Mouse (Mus musculus) adrenal gland, postnatal 36 days (tissue): ENCODE results near the gene Rpusd4. TPM values are rescaled to one million over a fixed set of nuclear protein-coding genes. Genes with fewer than 3 reads are reported as not detected.

Experiments used
- total RNA-seq, 2 experiments: library from RNA; stranded (reverse); gene quantifications; 2 replicates each; pipeline ENCODE4 v1.2.3; 2021

The Rpusd4 gene
- total RNA-seq, 2 experiments from 2014 or later, result 17.7 to 19.0 TPM

Other genes with a start within 250 kb of the Rpusd4 start
- 10 to 100 TPM; 28.6 to 48.4 TPM for gene St3gal4, start 148.6 kb upstream of the Rpusd4 start, total RNA-seq
- gene Dcps, start 91.8 kb upstream of the Rpusd4 start, total RNA-seq, result 10 to 100 TPM; 20.0 to 29.3 TPM
- gene Srpr, start 67.7 kb upstream of the Rpusd4 start, total RNA-seq, result 100 to 1,000 TPM; 166 to 172 TPM
- 1 to 10 TPM; 5.6 to 6.5 TPM for gene Tirap, start 67.6 kb upstream of the Rpusd4 start, total RNA-seq
- gene Foxred1, start 56.8 kb upstream of the Rpusd4 start, total RNA-seq, result 10 to 100 TPM; 50.7 to 54.4 TPM
- gene Fam118b, start 60 bp upstream of the Rpusd4 start, total RNA-seq, result 10 to 100 TPM; 11.4 to 14.0 TPM
- 10 to 100 TPM; 14.2 to 17.9 TPM for gene Cdon, start 153.3 kb downstream of the Rpusd4 start, total RNA-seq